Mouse (Mus musculus) neural tube, embryonic 10.5 days (tissue): ENCODE measurements around the gene Tmcc3.

Source experiments
- DNase-seq: peaks from one replicate; pipeline ENCODE4 v3.0.0-alpha.2; 2017; ENCODE audit warnings: low spot score; ENCODE audit errors: extremely low spot score

Gene Tmcc3

DNA sequence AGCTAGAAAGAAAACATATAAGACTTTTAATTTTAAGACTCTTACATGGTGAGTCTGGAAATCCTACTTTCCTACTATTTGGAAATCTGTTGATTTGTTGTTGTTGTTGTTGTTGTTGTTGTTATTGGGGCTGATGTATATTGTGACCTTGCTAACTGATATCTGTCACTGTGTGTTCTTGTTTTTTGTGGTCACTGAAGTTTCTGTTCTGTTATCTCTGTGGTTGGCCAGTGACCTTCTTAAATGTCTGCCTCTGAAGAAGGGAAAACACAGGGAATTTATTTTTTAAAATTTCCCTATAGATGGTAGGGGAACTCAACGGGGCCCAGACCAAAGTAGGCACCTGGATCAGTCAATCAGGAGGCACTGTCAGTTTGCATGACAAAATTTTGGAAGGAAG is 48.9 kb downstream of the Tmcc3 start:
- DNase-seq = no peak

DNA sequence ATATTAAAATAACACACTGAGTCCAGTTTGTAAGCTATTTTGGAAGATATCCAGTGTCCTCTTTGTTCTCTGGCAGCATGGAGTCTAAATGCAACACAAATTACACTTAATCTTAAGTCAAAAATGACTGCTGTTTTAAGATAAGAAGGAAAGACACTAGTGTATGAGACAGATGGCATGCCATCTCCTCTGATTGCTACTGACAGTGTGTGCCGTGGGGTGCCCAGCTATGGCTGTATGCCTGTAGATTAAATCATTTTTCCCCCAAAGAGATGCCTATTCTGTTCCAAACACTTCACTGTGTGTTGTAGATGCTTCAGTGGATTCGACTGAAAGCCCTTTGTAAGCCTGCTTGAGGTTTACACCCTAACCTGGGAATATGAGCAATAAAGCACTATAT is 59.5 kb downstream of the Tmcc3 start:
- DNase-seq = no peak

DNA sequence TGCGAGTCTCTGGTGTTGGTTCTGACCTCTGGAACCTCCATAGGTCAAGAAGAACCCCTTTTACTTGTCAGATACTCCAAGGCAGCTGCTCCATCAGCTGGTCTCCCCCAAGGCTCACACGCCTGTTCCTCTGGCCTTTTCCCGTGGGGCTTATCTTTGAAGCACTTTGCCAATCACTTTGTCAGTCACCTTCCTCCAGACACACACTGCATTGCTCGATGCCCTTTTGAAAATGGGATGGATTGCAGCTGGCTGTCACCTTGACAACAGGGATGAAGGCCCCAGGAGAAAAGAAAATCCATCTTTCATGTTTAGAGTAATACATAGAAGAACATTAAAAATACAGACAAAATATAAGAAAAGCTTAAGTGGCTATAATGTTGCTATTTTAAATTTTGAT is 65.2 kb downstream of the Tmcc3 start:
- no peak for DNase-seq

DNA sequence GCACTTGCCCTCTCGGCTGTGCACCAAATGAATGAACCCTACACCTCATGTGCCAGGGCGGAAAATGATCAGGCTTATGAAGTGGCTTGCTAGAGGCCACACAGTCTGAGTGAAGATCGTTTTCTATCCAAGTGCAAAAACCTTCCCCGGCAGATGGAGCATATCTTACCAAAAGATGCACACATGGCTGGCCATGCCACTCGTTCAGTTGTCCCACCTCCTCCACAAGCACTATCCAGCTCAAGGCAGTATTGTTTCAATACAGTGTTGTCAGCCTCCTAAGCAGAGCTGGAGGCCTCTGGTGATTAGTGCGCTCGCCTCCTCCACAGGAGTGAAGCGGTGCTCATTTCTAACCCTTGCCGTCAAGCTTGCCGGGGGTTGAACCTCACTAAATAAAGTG is 66.1 kb downstream of the Tmcc3 start:
- no peak for DNase-seq

DNA sequence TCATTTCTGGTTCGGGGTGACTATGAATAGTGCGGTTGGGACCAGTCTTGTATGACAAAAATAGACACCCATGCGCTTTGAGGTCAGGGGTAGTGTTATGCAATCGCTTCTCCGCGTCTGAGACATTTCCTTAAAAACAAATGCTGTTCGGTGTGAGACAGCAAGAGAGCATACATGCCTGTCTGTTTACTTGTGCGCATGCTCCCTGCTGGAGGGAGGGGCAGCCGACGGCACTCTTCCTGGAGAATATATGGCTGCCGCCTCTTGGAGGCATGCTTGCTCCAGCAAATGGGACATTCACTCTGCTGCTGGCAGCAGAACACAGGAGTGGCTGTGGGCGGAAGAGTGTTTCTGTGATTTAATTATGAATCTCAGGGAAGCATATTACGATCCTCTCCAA is 66.6 kb downstream of the Tmcc3 start:
- no peak for DNase-seq

DNA sequence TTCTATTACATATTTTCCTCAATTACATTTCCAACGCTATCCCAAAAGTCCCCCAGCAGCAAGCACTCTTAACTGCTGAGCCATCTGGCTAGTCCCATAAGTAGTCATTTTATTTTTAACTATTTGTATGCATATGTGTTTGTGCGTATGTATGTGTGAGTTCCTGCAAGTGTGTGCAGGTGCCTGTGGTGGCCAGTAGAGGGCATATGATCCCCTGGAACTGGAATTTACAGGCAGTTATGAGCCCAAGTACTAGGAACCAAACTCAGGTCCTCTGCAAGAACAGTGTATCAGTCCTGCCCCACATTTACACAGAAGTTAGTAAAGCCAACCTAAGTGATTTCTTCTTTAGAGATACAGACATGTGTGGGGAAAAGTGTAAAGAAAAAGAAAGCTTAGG is 68.3 kb downstream of the Tmcc3 start:
- no peak for DNase-seq

DNA sequence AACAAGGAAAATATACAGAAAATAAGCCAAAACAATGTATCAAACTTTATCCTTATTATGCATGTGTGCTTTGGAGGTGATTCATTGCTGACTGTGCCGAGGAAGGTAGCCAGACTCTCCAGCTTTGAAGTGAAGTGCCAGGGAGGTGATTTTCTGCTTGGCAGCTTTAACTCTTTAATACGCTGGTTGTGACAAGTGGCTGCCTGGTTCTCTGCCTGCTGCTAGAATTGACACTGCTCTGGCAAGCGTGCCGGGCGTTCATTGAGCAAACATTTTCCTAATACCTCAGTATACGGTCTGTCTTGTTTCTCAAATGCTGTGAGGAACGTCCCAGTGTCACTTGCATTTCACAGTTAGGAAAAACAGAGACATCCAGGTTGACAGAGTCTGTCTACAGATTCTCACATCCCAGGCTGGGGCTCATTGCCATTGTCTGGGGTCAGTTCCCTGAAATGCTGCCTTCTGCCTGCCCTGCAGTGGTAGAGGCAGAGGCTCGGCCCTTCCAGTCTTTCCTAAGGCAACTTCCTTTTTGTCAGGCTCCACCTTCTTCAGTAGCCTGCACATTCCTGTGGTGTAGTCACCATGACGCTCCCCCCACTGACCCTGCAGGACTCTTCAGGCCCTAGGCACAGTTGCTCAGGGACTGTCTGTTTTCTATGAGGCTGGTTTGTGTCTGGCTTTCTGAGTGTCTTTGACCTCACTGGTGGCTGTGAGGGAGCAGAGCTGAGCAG is 69.1 kb downstream of the Tmcc3 start:
- peak; percentile 17 for DNase-seq

DNA sequence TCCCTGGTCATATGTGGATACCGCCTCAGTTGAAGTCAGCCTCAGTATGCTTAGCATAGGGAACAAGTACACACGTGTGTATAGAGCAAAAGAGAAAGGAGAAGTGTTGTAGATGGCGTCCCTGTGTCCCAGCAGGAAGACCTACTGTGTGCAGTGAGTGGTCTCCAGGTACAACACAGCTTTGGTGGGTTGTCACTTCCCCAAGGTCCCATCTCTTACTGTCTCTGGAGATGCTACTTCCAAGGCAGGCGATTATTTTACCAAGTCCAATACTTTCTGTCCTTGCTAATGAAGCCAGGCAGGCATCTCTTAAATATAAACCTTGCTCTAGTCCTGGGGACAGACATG is 69.6 kb downstream of the Tmcc3 start:
- DNase-seq = no peak

DNA sequence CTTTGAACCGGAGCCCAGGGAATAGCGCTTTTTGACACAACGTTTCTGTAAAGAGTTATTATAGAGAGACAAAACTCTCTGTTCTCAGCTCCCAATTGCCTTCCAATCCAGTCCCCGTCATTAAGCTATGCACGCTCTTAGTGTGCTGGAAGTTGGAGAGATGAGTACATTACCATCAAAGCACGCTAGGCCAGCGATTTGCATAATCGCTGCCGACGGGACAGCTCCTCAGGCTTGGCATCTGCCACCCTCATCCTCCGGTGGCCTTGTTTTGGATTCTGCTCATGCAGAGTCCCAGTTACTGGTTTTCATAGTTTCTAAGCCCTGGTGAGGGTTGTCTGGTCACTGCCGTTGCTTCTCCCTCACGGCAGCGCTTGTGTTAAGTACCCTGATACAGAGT is 70.9 kb downstream of the Tmcc3 start:
- no peak for DNase-seq

DNA sequence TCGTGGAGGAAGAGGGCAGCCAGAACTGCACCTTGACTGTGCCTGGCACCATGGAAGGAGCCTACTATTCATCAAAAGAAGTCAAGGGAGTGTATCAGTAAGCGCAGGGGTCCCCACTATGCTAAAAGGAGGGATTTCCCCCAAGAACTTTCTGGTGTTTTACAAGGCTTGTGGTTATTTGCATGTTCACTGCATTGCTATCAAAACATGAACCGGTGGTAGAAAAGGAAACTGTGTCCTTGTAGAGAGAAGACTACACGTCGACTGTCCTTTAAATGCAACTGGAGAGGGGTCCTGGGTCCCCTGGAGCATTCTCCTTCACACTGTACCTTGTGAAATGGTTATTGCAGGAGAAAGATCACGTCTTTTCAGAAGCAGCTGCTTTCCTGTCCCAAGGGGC is 71.8 kb downstream of the Tmcc3 start:
- no peak for DNase-seq

DNA sequence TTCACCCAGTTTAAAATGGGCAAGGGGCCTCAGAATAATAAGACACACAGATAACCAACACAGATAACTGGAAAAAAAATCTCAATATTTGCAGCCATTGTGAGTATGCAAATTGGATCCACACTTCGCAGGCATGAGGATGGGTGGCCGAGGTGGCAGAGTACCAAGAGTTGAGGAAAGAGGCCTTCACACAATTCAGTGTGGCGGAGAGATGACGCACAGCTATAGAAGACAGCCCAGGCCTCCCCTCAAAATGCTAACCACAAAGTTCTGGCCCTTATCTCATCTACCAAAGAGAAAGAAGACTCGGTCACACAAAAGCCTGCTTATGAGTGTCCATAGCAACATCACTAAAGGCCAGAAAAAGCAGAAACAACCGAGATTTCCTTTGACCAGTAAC is 77.5 kb downstream of the Tmcc3 start:
- DNase-seq = no peak

DNA sequence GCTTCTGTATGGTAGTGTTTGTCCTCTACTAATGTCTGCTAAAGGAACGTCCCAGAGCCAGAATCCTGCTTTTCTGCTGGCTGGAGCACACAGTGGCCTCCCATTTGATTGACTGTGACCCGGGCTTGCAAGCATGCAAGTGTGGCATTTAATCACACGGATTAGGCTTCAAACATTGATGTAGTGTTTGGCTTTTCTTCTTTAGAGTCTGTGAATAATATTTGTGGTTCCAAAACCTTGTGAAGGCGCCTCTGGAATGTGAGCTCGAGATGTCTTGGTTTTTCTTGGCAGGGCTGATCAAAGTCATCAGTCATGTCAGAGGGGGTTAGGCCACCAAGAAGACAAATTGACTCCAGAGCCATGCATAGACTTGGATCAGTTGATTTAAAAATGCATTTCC is 79.3 kb downstream of the Tmcc3 start:
- DNase-seq = no peak

DNA sequence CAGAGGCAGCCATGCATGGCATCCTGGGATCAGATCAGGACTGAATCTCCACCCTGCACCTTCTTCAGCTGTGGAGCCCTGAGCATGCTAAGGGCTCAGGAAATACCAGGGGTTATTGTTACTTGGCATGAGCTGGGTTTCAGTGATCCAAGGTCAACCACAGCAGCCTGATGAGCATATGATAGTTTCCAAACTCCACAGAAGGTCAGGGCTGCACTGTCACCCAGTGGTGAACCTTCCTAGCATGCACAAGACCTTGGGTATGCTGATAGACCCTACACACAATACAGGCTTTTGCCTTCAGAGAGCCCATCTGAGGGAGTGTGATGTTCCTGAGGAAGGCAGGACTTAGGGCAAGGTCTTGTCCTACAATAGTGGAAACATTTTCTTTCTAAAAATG is 82.5 kb downstream of the Tmcc3 start:
- DNase-seq = no peak

DNA sequence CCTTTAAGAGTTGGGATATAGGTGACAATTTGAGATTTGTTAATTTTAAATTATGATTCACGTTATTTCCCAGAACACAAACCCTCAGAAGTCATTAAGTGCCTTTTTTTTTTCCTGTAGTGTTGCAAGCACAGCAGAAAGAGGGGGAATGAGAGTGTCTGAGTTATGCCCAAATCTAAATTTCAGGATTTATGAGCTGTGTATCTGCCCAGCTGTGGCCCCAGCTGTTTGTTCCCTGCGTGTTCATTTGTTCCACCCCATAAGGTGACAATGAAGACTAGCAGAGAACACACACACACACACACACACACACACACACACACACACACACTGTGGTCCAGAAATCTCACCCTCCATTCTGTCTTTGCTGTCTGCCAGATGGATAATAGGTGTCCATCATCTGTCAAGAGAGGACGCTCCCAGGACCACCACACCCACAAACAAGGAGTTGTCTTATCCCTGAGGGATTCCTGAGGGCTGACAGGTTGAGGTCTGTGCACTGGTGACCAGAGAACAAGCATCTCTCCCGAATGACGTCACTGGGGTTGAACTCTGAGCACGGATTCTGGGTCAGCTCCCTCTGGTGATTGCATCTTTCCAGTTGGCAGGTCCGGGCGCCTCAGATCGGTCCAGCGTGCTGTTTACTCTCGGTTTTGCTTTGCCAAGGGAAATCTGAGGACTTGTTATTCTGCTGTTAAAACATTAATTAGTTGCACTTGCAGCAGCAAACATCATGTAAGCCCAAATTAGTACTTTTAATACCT is 86.3 kb downstream of the Tmcc3 start:
- DNase-seq = no peak

DNA sequence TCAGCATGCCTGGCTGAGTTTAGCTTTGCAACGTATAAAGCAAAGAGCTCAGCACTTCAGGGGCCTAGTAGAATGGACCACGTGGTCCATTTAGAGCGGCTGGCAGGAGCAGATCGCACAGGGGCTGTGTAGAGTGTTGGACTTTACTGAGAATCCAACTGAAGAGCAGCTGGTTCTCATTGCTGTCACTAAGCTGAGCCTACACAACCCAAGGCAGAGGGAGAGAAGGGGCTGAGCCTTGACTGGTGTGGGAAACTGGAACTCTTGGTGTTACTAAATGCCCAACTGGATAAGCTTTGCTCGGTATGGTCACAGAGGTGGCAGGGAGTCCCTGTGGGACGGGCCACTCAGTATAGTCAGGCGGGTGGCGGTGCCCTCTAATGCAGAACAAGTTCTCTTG is 89.1 kb downstream of the Tmcc3 start:
- DNase-seq = no peak

DNA sequence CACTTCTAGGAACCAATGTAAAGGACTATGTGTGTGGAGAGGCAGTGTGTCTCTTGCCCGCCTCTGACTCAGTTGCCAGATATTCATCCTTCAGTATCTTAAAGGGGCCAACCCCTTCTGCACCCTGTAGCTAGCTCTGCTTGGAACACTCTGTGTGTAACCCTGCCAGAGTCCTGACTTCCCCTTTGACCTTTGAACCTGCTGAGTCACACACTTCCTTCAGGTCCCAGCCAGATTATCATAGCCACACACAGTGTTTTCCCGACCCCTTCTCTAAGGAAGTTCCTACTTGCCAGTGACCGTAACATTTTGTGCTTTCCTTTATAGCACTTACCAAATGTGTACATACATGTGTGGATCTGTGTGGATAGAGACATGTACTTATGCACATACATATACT is 93.7 kb downstream of the Tmcc3 start:
- DNase-seq = no peak

DNA sequence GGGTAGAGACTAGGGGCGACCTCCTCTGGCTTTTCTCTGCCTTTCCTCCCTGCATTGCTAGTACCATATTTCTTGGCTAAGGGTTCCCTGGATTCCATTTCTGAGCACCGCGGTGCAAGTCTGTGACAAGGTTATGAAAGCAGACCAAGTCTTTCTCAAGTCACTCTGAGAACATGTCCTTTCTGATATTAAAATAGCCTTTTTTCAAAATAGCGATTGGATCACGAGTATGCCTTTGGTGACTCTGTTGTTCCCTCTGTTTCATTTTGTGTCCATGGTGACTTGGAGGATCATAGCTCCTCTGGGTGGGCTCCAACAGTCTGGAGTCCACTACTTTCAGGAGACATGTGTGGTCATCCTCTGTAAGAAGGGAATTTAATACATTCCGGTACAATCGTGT is 95.1 kb downstream of the Tmcc3 start:
- DNase-seq = no peak

DNA sequence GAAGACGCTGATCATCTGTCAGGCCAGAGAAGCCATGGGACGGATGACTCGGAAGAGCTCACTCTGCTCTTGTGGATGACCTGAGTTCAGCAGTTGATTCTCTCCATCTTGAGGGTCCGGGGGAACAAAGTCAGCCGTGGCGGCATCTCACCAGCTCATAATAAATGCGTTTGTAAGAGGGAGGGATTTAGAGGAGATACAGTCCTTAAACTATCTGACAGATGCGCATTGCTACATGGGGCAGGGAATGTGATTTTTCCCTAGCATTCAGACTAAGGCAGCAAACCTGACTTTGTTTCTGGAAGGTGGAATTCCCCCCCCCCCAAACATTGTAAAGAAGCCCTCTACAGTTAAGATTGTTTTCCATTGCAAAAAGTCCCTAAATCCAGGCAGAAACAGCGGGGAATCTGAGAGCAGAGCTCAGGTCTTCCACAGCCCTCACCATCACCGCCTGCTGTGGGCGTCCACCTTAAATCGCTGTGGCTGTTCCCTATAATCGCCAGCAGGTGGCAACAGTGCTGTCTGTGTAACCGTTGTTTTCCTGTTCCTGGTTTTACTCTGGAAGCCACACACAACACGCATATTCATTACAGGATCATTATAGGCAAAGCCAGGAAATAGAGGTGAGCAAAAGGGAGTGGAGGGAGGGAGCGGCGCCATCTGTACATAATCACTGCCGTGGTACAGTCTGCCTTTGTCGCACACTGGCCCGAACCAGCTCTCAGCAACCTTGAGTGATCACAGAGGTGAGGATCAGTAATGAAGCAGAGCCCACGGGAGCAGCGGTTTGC is 96.8 kb downstream of the Tmcc3 start:
- DNase-seq = peak; percentile 76

DNA sequence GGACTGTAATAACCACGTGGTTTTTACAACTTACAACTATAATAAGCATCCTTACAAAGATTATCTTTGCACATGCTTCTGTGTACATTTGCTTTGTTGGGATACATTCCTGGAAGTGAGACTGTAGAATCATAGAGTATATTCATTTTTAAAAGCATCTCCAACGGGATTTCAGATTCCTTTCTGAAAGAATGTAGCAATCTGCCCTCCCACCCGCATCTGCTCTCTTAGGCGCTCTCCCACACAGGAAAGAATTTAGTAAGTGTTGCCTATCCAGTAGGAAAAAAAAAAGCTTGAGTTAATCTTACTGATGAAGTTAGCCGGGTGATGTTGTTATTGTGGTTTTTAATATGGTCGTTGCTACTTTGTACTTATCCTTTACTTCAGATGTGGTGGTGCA is 97.9 kb downstream of the Tmcc3 start:
- no peak for DNase-seq

DNA sequence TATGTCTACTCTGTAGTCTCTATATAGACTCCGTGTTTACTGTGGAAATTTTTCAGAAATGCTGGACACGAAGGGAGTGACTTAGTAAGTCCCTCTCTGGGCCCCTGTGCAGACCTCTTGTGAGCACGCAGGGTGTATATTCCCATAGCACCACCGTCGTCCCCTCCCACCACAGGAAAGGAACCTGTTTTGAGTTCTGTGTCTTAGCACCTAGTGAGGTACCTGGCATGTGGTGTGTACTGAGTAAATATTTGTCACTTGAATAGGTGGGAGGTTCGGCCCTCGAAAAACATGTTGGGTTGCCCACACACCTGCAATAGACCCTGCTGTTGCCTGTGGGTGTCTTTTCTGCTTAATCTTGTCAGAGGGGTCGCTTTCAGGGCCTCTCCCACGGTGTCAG is 99.8 kb downstream of the Tmcc3 start:
- no peak for DNase-seq

DNA sequence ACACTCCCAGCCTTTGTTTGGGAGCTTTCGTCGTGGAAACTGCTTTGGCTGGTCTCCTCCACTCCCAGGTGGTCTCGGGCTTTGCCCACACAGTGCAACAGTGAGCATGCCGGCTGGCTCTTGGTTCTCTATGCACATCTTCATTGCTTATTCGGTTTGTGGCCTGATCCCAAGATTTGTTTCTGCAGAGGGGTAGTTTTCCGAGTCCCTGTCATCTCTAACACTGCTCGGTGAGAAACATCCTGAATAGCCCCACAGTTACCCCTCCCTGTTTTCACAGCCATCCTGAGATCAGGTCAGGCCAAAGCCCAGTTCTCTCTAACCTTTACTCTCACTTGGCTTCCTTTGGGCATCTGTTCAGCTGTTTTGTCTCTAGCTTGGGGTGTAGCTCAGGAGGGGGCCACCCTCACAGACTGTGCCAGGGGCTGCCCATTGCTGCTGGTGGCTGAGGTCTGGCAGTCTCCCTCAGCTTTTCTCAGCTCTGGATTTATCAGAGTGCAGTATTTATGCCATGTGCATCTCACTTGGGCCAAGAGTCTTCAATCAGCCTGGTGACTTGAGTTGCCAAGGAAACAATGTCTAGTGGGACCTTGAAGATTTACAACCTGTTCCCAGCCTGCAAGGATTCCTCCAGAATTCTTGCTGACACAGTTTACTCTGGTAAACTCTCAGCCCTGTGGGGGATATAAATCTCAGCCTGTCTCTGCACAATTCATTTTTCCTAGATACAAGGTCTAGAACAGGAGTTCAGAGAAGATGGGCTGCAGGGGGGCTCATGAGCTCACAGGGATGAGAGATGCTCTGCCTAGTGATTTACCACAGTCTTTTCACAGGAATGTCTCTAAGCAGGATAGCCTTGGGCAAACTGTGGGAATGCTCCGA is 102.3 kb downstream of the Tmcc3 start:
- peak; percentile 51 for DNase-seq
